Mouse (Mus musculus) bone marrow macrophage, adult 2 months (primary cell): ENCODE data around the gene Srsf5.

ENCODE experiments used
- CTCF ChIP-seq: IDR thresholded peaks from 2 replicates; pipeline ENCODE4 v1.5.1; 2012; ENCODE audit warnings: low read depth, mild to moderate bottlenecking, low read length, moderate library complexity
- POLR2A ChIP-seq: IDR thresholded peaks from 2 replicates; pipeline ENCODE4 v1.6.1; 2012; ENCODE audit warnings: mild to moderate bottlenecking, low read depth, low read length, borderline replicate concordance

GRCm38 (mm10) chr12:80944204-80944603, 1.1 kb upstream of the Srsf5 start:
- no peak for TF ChIP-seq CTCF
- no peak for TF ChIP-seq POLR2A
